Mouse (Mus musculus) testis, adult 2 months (tissue): ENCODE data around the gene Celsr2. TPM values are rescaled to one million over a fixed set of nuclear protein-coding genes. Genes with fewer than 3 reads are reported as not detected.

Experiments
- H3K27ac ChIP-seq: fragments of 200-500 bp; 2 replicates; pipeline ENCODE4 v1.5.1; 2012; ENCODE audit warnings: low read depth, low read length; ENCODE audit not compliant: control insufficient read depth, insufficient read depth
- H3K27me3 ChIP-seq: fragments of 200-500 bp; 2 replicates; pipeline ENCODE4 v1.6.1; 2012; ENCODE audit warnings: mild to moderate bottlenecking, low read length, moderate library complexity; ENCODE audit not compliant: control insufficient read depth, insufficient read depth
- H3K36me3 ChIP-seq: fragments of 200-500 bp; 2 replicates; pipeline ENCODE4 v1.6.1; 2012; ENCODE audit warnings: mild to moderate bottlenecking, low read length; ENCODE audit not compliant: control insufficient read depth, insufficient read depth
- H3K4me1 ChIP-seq: fragments of 200-500 bp; 2 replicates; pipeline ENCODE4 v1.6.1; 2012; ENCODE audit warnings: low read length; ENCODE audit not compliant: control insufficient read depth, insufficient read depth
- H3K4me3 ChIP-seq: fragments of 200-500 bp; 2 replicates; pipeline ENCODE4 v1.5.1; 2012; ENCODE audit warnings: low read depth, mild to moderate bottlenecking, low read length, moderate library complexity, mixed read lengths; ENCODE audit not compliant: control insufficient read depth
- CTCF ChIP-seq: fragments of 200-500 bp; IDR thresholded peaks from 2 replicates; pipeline ENCODE4 v1.5.1; 2012; ENCODE audit warnings: low read depth, mild to moderate bottlenecking, inconsistent platforms, low read length, moderate library complexity; ENCODE audit not compliant: control insufficient read depth, insufficient read depth, insufficient replicate concordance
- POLR2A ChIP-seq: fragments of 200-500 bp; IDR thresholded peaks from 2 replicates; pipeline ENCODE4 v1.6.1; 2012; ENCODE audit warnings: low read depth, mild to moderate bottlenecking, inconsistent platforms, low read length, moderate library complexity; ENCODE audit not compliant: control insufficient read depth
- polyA plus RNA-seq: library from polyadenylated mRNA; depleted of rRNA; stranded (reverse); fragments of >200 nt; gene quantifications from 2 replicates; pipeline ENCODE4 v1.2.3, GENCODE M21; 2012

The Celsr2 gene
- polyA plus RNA-seq, 1 experiment: 17.7 TPM

DNA sequence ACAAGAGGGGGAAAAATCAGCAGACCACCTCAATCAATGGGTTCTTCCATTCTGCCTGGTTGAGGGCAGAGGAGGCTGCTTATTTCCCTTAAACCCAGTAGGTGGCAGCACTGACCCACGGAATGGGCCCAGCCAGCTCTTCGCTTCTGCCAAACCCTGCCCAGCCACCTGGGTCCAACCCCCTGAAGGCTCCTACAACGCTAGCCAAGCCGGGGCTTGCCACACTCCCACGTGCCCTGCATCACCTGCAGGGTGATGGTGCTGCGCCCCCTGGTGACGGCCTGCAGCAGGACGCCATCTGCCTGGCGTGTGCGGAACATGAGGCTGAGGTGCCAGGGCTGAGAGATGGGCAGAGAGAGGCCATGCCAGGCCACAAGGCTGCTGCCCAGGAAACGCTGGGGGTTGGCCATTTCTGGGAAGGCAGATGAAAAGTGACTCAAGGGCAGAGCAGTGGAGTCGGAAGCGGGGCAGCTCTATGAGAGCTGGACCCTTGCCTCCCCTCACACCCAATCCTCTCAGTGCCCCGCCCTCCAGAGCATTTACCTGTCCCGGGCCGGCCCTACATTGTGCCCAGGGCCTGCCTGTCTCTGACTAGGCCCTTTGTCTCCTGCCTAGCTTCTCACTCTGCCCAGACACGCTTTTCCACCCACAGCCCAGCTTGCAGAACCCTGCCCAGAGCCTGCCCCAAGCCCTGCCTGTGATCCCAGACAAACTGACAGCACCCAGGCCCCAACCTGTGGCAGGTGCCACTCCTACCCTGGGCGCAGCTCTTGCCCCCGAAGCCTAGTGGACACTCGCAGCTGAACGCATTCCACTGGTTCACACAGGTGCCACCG, 13.4 kb downstream of the Celsr2 start:
- TF ChIP-seq CTCF (peak; percentile 84), POLR2A (no peak)
- no peak overlapping the region for H3K27ac ChIP-seq
- no peaks in the 10 kb centered on the region for H3K27me3 ChIP-seq
- H3K4me3 ChIP-seq: no peak overlapping the region
- no peaks in the 10 kb centered on the region for H3K36me3 ChIP-seq
- H3K4me1 ChIP-seq: peaks cover 10% of the 10 kb centered on the region

DNA sequence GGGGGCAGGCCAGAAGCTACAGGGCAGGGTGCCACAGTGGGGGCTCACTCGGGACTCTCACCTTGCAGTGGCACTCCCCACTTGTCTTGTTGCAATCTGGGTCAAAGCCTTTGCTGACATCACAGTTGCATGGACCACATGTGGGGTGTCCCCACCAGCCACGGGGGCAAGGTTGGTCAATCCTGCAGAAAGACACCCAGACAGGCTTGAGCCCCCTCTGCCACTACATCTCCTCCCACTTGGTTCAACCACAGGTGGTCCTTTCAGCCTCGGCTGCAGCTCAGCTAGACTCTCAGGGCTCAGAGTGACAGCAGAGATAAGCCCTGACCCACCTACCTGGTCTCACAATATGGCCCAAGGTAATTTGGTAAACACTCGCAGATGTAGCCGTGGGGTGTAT, 14.9 kb downstream of the Celsr2 start:
- Histone ChIP-seq H3K27me3 (no peaks in the 10 kb centered on the region), H3K4me1 (peaks cover 3% of the 10 kb centered on the region; the same call in 1 of the 2 replicates), H3K4me3 (no peak overlapping the region), H3K27ac (no peak overlapping the region), H3K36me3 (no peaks in the 10 kb centered on the region)
- no peak for TF ChIP-seq POLR2A
- TF ChIP-seq CTCF: no peak

DNA sequence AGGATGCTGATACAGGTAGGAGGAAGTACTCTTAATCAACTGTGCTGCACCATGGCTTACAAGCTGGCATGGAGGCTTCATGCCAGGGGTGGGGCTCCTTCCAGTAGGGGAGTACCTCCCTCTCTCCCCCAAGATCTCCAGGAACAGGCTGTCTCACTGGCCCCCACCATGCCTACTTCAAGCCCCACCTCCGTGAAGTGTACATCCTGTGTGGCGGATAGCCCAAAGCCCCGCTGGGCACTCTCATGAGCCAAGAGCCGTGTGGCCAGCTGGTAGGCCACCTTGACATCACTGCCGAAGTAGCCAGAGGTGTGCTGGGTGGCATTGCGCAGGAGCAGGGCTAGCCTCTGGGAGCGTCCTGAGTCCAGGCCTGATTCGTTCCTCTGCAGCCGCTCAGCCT, 17.1 kb downstream of the Celsr2 start:
- no peak overlapping the region for H3K4me3 ChIP-seq
- H3K27me3 ChIP-seq: no peaks in the 10 kb centered on the region
- TF ChIP-seq POLR2A: no peak
- H3K27ac ChIP-seq: no peak overlapping the region
- no peaks in the 10 kb centered on the region for H3K4me1 ChIP-seq
- H3K36me3 ChIP-seq: no peaks in the 10 kb centered on the region; the same call in 1 of the 2 replicates

DNA sequence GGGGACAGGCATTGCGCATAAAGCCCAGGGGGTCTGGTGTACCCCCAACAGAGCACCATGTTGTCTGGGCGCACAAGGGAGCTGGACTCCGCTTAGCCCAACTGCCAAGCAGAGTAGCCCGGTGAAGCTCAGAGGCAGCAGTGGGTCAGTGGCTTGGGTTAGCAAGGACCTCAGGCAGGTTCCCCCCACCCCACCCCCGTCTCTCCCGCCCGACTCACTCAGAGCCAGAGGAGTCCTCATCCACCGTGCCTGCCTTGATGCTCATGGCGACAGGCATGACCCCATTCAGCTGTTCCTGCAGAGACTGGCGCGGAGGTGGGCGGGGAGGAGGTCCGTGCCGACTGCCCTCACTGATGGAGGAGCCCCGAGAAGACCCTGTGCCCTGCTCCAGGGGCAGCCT, 22.6 kb downstream of the Celsr2 start:
- Histone ChIP-seq H3K36me3 (no peaks in the 10 kb centered on the region; the same call in 1 of the 2 replicates), H3K4me3 (no peak overlapping the region), H3K27me3 (no peaks in the 10 kb centered on the region), H3K4me1 (peaks cover 2% of the 10 kb centered on the region; the same call in 1 of the 2 replicates), H3K27ac (no peak overlapping the region)
- TF ChIP-seq CTCF (no peak), POLR2A (no peak)

DNA sequence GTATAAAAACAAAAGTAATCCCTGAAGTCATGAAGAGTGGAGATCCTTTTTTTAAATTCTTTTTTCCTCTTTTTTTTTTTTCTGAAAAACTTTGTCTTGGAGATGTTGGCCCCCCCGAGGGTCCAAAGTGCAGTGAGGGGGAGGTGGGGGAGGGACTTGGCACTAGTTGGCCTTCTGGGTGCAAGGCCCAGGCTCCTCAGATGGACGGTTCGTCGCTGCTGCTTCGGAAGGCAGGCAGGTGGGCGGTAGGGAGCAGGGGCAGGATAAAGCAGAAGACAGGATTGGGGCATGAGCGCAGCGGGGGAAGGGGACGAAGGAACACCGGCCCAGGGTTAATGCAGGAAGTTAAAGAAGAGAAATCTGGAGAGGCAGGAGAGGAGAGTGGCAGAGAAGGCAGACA, 23.1 kb downstream of the Celsr2 start:
- Histone ChIP-seq H3K36me3 (no peaks in the 10 kb centered on the region; the same call in 1 of the 2 replicates), H3K4me3 (no peak overlapping the region)

DNA sequence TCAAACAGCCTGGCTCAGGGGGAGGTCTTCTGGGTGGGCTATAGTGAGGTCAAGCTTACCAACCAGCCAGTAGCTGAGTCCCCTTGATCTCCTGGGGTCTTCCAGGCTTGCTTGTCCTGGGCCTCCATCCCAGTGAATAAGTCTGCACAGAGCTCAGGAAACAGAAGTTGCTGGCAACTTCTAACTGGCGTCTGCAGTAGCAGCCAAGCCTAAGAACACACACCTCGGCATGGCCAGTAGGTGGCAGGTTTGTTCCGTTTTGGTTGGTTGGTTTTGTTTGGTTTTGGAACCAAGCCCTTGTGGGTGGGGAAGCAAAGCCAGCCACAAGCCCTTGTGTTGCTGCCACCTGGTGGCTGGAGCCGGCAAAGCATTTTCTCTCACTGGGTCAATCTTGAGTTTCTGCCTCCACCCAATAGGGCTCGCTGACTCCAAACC, 26.2 kb downstream of the Celsr2 start:
- Histone ChIP-seq H3K4me1 (peaks cover 3% of the 10 kb centered on the region; the same call in 1 of the 2 replicates), H3K27ac (no peak overlapping the region), H3K36me3 (no peaks in the 10 kb centered on the region; the same call in 1 of the 2 replicates), H3K27me3 (no peaks in the 10 kb centered on the region), H3K4me3 (no peak overlapping the region)
- TF ChIP-seq POLR2A (no peak), CTCF (peak; percentile 89; the same call in 1 of the 2 replicates)

More for the DNA sequence above, 23.1 kb downstream of the Celsr2 start:
- H3K4me1 ChIP-seq: peaks cover 2% of the 10 kb centered on the region; the same call in 1 of the 2 replicates
- H3K27ac ChIP-seq: no peak overlapping the region
- TF ChIP-seq POLR2A: no peak
- TF ChIP-seq CTCF: no peak
- no peaks in the 10 kb centered on the region for H3K27me3 ChIP-seq

DNA sequence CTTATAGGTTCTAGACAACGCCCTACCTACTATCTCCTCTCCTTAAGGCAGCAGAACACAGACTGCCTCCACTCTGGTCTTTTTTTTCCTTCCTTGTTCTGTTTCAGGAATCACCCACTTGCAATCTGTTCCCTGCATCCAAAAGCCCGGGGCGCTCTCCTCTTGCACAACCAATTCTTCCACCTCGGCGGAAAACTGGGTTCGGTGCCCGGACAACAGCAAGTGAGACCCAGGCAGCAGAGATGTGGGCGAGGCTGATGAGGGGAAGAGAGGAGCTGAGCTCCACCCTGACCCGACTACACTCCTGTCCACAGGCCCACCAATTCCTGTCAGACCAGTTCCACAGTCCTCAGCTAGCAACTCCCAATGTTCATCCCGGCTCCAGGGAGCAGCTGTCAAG, 29.2 kb downstream of the Celsr2 start:
- H3K27me3 ChIP-seq: no peaks in the 10 kb centered on the region
- H3K36me3 ChIP-seq: no peaks in the 10 kb centered on the region
- H3K4me3 ChIP-seq: no peak overlapping the region
- no peak overlapping the region for H3K27ac ChIP-seq
- H3K4me1 ChIP-seq: peaks cover 8% of the 10 kb centered on the region; the same call in 1 of the 2 replicates
- no peak for TF ChIP-seq CTCF
- TF ChIP-seq POLR2A: no peak
